Mouse (Mus musculus) spleen, adult 2 months (tissue): ENCODE results near the gene Kpna6. TPM values are rescaled to one million over a fixed set of nuclear protein-coding genes. Genes with fewer than 3 reads are reported as not detected.

Experiments
- DNase-seq, 2 experiments: peaks; one replicate each; pipeline versions ENCODE4 v3.0.0 to v3.0.0-alpha.2; 2012 to 2021; ENCODE audit warnings: low spot score in 2 of 2, low read depth in 1 of 2
- H3K27ac ChIP-seq: fragments of 200-500 bp; 2 replicates; pipeline ENCODE4 v1.5.1; 2012; ENCODE audit warnings: low read length, inconsistent platforms; ENCODE audit not compliant: insufficient read depth
- H3K27me3 ChIP-seq: fragments of 200-500 bp; 2 replicates; pipeline ENCODE4 v1.6.1; 2012; ENCODE audit warnings: mild to moderate bottlenecking, moderate library complexity, low read length, inconsistent platforms; ENCODE audit not compliant: control insufficient read depth, insufficient read depth
- H3K36me3 ChIP-seq: fragments of 200-500 bp; 2 replicates; pipeline ENCODE4 v1.6.1; 2012; ENCODE audit warnings: mild to moderate bottlenecking, low read length, inconsistent platforms; ENCODE audit not compliant: control insufficient read depth, insufficient read depth
- H3K4me1 ChIP-seq: fragments of 200-500 bp; 2 replicates; pipeline ENCODE4 v1.6.1; 2011; ENCODE audit warnings: inconsistent platforms; ENCODE audit not compliant: control insufficient read depth, insufficient read depth, insufficient read length
- H3K4me3 ChIP-seq: fragments of 200-500 bp; 2 replicates; pipeline ENCODE4 v1.5.1; 2011; ENCODE audit warnings: mild to moderate bottlenecking, inconsistent platforms; ENCODE audit not compliant: insufficient read depth, insufficient read length; ENCODE audit errors: extremely low read depth
- CTCF ChIP-seq: fragments of 200-500 bp; IDR thresholded peaks from 2 replicates; pipeline ENCODE4 v1.5.1; 2011; ENCODE audit warnings: mild to moderate bottlenecking, inconsistent platforms; ENCODE audit not compliant: insufficient read depth, insufficient read length, insufficient replicate concordance; ENCODE audit errors: extremely low read depth
- POLR2A ChIP-seq: fragments of 200-500 bp; IDR thresholded peaks from 2 replicates; pipeline ENCODE4 v1.6.1; 2011; ENCODE audit warnings: low read depth, low read length, inconsistent platforms
- WGBS: fragments of 180-500 bp; shearing (Covaris S2); methylation state at CpG from one replicate; pipeline ENCODE4 v1.1.7; 2018; 5-methylcytosine and 5-hydroxymethylcytosine counted together
- polyA plus RNA-seq: library from polyadenylated mRNA; depleted of rRNA; stranded (reverse); fragments of >200 nt; gene quantifications from 2 replicates; pipeline ENCODE4 v1.2.3, GENCODE M21; 2012

Kpna6 gene
- polyA plus RNA-seq, 1 experiment, result 11.9 TPM

DNA sequence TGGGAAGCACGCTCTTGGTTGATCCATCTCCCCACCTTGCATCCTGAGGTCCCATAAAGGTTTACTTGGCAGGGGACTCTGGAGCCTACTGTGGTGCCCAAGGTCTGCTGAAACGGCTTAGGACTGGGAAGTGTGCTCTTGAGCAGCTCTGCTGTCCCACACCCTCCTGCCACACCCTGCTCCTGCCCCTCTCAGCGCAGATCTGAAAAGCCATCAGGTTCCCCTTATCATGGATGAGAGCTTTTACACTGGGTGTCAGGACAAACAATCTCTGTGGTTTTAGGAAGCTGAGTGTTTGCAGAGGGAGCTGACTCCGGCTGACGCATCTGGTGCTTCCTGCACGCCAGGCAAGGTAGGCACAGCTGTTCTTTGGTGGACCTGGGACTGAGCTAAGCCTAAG lies 38.7 kb downstream of the Kpna6 start:
- H3K4me3 ChIP-seq, result no peak overlapping the region
- peaks cover 47% of the 10 kb centered on the region for H3K36me3 ChIP-seq
- TF ChIP-seq POLR2A, result no peak
- no peak for TF ChIP-seq CTCF
- 91% methylated on average over 6 of the region's 6 CpGs for WGBS
- no peak for DNase-seq
- no peaks in the 10 kb centered on the region for H3K4me1 ChIP-seq
- no peaks in the 10 kb centered on the region for H3K27me3 ChIP-seq
- no peak overlapping the region for H3K27ac ChIP-seq

DNA sequence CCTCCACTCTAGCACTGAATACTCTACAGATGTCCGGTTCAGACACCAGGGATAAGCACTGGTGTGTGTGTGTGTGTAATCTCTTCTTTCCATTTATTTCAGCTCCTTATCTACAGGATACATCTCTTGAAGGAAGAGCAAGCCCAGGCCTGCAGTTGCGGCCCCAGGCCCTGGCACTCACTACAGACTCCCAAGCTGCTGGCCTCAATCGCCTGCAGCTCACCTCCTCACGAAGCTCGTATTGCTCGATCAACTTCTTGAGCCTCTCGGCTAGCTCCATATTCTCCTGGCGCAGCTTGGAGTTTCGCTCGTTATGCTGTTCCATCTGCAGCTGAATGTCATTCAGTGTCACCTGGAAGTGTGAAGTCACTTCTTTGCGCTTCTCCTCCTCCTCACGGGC lies 40.7 kb downstream of the Kpna6 start:
- H3K36me3 ChIP-seq, result peaks cover 48% of the 10 kb centered on the region

GRCm38 (mm10) chr4:129630944-129631343 lies 41.6 kb downstream of the Kpna6 start:
- Histone ChIP-seq H3K4me1 (no peaks in the 10 kb centered on the region), H3K27me3 (no peaks in the 10 kb centered on the region), H3K36me3 (peaks cover 43% of the 10 kb centered on the region), H3K27ac (no peak overlapping the region), H3K4me3 (no peak overlapping the region)
- DNase-seq, result no peak
- WGBS, result 87% methylated on average over 4 of the region's 4 CpGs
- TF ChIP-seq CTCF, result no peak
- TF ChIP-seq POLR2A, result no peak

More for the DNA sequence above, 40.7 kb downstream of the Kpna6 start:
- Histone ChIP-seq H3K4me1 (no peaks in the 10 kb centered on the region), H3K27ac (no peak overlapping the region), H3K4me3 (no peak overlapping the region), H3K27me3 (no peaks in the 10 kb centered on the region)
- no peak for DNase-seq
- TF ChIP-seq POLR2A, result no peak
- WGBS, result 91% methylated on average over 12 of the region's 12 CpGs

GRCm38 (mm10) chr4:129626035-129626434 lies 46.5 kb downstream of the Kpna6 start:
- no peak overlapping the region for H3K4me3 ChIP-seq
- H3K4me1 ChIP-seq, result peaks cover 10% of the 10 kb centered on the region; the same call in 1 of the 2 replicates
- H3K27ac ChIP-seq, result no peak overlapping the region

GRCm38 (mm10) chr4:129625496-129625895 lies 47.1 kb downstream of the Kpna6 start:
- Histone ChIP-seq H3K27me3 (no peaks in the 10 kb centered on the region), H3K4me1 (peaks cover 10% of the 10 kb centered on the region; the same call in 1 of the 2 replicates), H3K36me3 (peaks cover 17% of the 10 kb centered on the region), H3K27ac (peak overlapping the region; percentile 65; the same call in 1 of the 2 replicates), H3K4me3 (no peak overlapping the region)
- no peak for DNase-seq
- TF ChIP-seq CTCF (no peak), POLR2A (no peak)
- 50% methylated on average over 4 of the region's 4 CpGs for WGBS

More at GRCm38 (mm10) chr4:129626035-129626434, 46.5 kb downstream of the Kpna6 start:
- 86% methylated on average over 6 of the region's 6 CpGs for WGBS
- no peak for DNase-seq
- Histone ChIP-seq H3K36me3 (peaks cover 21% of the 10 kb centered on the region), H3K27me3 (no peaks in the 10 kb centered on the region)
- TF ChIP-seq POLR2A, result no peak
- no peak for TF ChIP-seq CTCF

DNA sequence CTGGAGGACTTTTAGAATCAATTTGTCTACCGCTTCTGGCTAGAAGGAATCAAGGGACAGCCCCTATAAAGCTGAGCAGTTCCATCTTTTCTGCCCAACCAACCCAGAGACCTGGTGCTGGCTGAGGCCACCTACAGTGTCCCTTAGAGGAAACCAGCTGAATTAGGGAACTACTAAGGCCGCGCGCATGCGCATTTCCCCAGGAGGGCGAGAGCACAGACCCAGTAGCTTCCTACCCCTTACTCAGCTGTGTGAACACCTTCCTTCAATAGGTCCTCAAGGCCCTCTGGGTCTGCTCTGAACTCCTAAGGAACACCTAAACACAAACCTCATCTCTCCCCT lies 47.6 kb downstream of the Kpna6 start:
- WGBS, result 0% methylated on average over 6 of the region's 6 CpGs
- Histone ChIP-seq H3K4me1 (peaks cover 10% of the 10 kb centered on the region; the same call in 1 of the 2 replicates), H3K27me3 (no peaks in the 10 kb centered on the region), H3K4me3 (peak overlapping the region; percentile 39; the same call in 1 of the 2 replicates), H3K36me3 (peaks cover 17% of the 10 kb centered on the region), H3K27ac (peak overlapping the region; percentile 65)
- DNase-seq, result peak; percentile 61 to 78
- TF ChIP-seq CTCF (no peak), POLR2A (0 out of 2 replicates have a peak, but pooled peaks have one; percentile 17)

DNA sequence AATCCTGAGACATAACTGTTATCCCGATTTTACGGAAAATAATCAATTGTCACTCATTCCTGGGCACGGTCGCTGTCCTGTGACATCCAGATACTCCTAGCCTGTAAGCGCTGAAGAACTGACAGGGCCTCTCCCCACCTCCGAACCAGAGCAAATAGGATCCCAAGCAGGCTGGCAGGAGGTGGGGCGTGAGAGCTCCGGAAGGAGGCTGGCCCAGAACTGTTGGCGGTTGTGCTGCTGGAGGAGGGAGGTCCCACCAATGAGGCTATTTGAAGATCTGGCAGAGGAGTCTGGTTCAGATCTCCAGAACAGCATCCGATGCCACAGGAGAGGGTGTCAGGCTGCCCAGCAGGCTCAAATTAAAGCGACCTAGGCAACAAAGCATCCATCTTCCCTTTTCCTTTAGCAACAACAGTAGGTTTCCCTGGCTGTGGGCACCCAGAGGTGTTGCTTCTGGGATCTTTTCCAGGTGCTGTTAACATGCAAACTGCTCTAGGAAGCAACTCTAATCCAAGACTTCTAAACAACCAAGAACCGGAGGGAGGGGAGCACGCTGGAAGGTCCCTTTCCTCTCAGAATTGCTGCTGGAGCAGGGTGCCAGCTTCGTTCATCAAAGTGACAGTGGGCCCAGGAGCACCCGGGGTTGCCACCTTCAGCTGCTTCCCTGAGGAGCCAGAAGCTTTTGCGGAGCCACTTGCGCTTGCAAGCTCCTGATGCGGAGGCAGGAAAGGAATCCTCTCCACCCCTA lies 48.1 kb downstream of the Kpna6 start:
- H3K27me3 ChIP-seq, result no peaks in the 10 kb centered on the region
- H3K4me1 ChIP-seq, result peaks cover 10% of the 10 kb centered on the region; the same call in 1 of the 2 replicates
- H3K36me3 ChIP-seq, result peaks cover 15% of the 10 kb centered on the region
- no peak for TF ChIP-seq CTCF
- TF ChIP-seq POLR2A, result no peak; the same call in 1 of the 2 replicates
- peak; percentile 74 to 83 for DNase-seq
- peak overlapping the region; percentile 85 for H3K4me3 ChIP-seq
- peak overlapping the region; percentile 77 for H3K27ac ChIP-seq
- under 1% methylated on average over 18 of the region's 18 CpGs for WGBS
